Mouse (Mus musculus) bone marrow, adult 2 months (tissue): Measurements from ENCODE around the gene Carnmt1.

ENCODE experiments used
- CTCF ChIP-seq: fragments of 200-500 bp; IDR thresholded peaks from 2 replicates; pipeline ENCODE4 v1.5.1; 2011; ENCODE audit warnings: low read length, control low read depth; ENCODE audit not compliant: control insufficient read depth, insufficient read depth
- POLR2A ChIP-seq: fragments of 200-500 bp; IDR thresholded peaks from 2 replicates; pipeline ENCODE4 v1.6.1; 2011; ENCODE audit warnings: low read depth, mild to moderate bottlenecking, control low read depth, low read length, borderline replicate concordance; ENCODE audit not compliant: control insufficient read depth

DNA sequence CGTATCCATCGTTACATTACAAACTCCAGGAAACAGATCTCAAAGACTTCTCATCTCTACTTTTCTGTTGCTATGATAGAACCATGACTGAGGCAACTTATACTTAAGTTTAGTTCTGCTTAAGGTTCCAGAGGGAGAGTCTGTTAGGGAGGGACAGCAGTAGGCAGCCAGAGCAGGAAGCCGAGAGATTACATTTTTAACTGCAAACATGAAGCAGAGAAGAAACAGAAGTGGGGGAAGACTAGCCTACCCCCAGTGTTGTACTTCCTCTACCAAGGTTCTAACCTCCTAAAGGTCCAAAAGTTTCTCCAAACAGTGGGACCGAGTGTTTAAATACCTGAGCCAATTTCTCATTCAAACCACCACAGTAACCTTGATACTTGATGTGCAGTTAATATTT is 65.3 kb downstream of the Carnmt1 start:
- TF ChIP-seq CTCF (no peak), POLR2A (no peak)
